Mouse (Mus musculus) subcutaneous adipose tissue, adult 2 months (tissue): ENCODE measurements around the gene Morc4. TPM values are rescaled to one million over a fixed set of nuclear protein-coding genes. Genes with fewer than 3 reads are reported as not detected.

Experiments
- polyA plus RNA-seq: library from polyadenylated mRNA; depleted of rRNA; stranded (reverse); fragments of >200 nt; gene quantifications from 2 replicates; pipeline ENCODE4 v1.2.3, GENCODE M21; 2012; ENCODE audit warnings: low replicate concordance; rRNA removed

Gene Morc4
- 18.1 and 35.3 TPM in 2 replicates for polyA plus RNA-seq

GRCm38 (mm10) chrX:139870938-139871791 is at the start of gene Morc4:
Gene Morc4, minus strand, starts transcription at chrX:139871677.

GRCm38 (mm10) chrX:139800406-139800878 is 71.0 kb downstream of the Morc4 start, which contains the start of gene Cldn2:
Gene Cldn2, plus strand, starts transcription at chrX:139800828.

GRCm38 (mm10) chrX:139782278-139783044 is 89.0 kb downstream of the Morc4 start, which contains the start of gene Ripply1:
Gene Ripply1, minus strand, starts transcription at chrX:139782353.

Other genes starting within 250 kb of the Morc4 start
- gene Tbc1d8b, start 186.7 kb downstream of the Morc4 start, polyA plus RNA-seq: 1.5 and 2.8 TPM in 2 replicates
- gene Gm15013, start 157.2 kb downstream of the Morc4 start, polyA plus RNA-seq: not detected in 2 replicates
- not detected in 2 replicates for gene Ripply1, start 89.3 kb downstream of the Morc4 start, polyA plus RNA-seq
- gene Cldn2, start 70.8 kb downstream of the Morc4 start, polyA plus RNA-seq: 0.17 and 1.7 TPM in 2 replicates
- gene Rbm41, start 126.9 kb upstream of the Morc4 start, polyA plus RNA-seq: 0.63 and 1.1 TPM in 2 replicates
- 2.3 and 6.2 TPM in 2 replicates for gene Nup62cl, start 191.0 kb upstream of the Morc4 start, polyA plus RNA-seq
- gene Pih1h3b, start 191.2 kb upstream of the Morc4 start, polyA plus RNA-seq: not detected in 2 replicates